Mouse (Mus musculus) left cerebral cortex, postnatal 14 days (tissue): ENCODE measurements around the gene Fam241b. TPM values are rescaled to one million over a fixed set of nuclear protein-coding genes. Genes with fewer than 3 reads are reported as not detected.

Source experiments
- DNase-seq, 2 experiments: peaks; one replicate each; pipeline ENCODE4 v3.0.0; 2021 to 2022; ENCODE audit warnings: low spot score in 2 of 2, mixed read lengths in 1 of 2
- intact Hi-C: fragments of 180-260 bp; cut with DNase I; formaldehyde crosslinking; loops from one replicate; pipeline ENCODE4 v1.15.1; 2025
- long read RNA-seq, 2 experiments: library from polyadenylated mRNA; stranded (forward); transcript quantifications; one replicate each; pipeline ENCODE4 v2.0.0; 2021
- total RNA-seq, 2 experiments: library from RNA; stranded (reverse); gene quantifications; 2 replicates each; pipeline ENCODE4 v1.2.3; 2021

Gene Fam241b
- total RNA-seq, result 10 to 100 TPM; 51.0 to 60.4 TPM
- long read RNA-seq, experiment 1, partial matches to known transcripts, result 0 of 10 reads
- long read RNA-seq, experiment 1, other reads (novel, unspliced or antisense), result 4 of 10 reads
- long read RNA-seq, experiment 2, partial matches to known transcripts, result 0 of 8 reads
- long read RNA-seq, experiment 2, other reads (novel, unspliced or antisense), result 4 of 8 reads

DNA sequence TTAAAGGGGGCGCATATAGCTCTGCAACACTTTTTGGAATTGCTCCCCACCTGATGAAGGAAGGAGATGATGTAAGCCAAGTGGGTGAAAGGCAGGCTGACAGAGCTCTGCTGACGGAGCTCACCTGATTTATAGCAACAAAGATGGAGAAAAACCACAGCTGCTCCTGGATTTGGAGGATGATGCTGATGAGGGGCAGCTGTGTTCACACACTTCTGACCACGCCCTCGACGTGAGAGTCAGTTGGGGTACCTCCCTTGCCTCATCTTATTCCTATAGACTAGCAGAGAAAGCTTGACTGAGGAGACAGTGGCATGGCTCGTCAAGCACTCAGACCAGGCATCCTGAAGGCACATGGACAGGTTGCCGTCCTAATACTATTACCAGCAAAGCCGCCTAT is at the start of gene Fam241b:
Gene Fam241b (minus strand): TSS at position 101 of the 400 bp plus-strand sequence.
- no peak for DNase-seq
- intact Hi-C loops, result no loop called here

DNA sequence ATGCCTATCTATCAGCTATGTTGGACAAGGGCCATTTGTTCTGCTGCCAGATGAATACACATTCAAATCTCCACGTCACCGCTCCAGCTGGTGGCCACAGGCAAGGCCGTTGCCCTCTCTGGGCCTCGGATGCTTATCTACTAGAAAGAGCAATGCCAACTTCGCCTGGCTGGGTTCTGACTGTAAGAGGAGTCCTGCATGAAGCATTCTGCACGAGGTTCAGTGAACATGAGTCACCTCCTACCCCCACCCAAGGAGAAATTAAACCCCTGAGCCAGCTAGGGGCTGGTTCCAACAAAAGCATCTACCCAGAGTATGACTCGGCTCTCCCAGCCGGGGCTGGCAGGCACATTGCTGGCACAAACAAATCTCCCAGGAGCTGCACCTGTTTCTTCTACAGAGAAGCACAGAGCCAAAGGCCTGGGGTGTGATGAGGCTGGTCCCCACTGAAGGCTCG is 49.0 kb upstream of the Fam241b start:
- intact Hi-C loops, result no loop called here
- peak in 1 of 2 experiments; percentile 63 for DNase-seq

DNA sequence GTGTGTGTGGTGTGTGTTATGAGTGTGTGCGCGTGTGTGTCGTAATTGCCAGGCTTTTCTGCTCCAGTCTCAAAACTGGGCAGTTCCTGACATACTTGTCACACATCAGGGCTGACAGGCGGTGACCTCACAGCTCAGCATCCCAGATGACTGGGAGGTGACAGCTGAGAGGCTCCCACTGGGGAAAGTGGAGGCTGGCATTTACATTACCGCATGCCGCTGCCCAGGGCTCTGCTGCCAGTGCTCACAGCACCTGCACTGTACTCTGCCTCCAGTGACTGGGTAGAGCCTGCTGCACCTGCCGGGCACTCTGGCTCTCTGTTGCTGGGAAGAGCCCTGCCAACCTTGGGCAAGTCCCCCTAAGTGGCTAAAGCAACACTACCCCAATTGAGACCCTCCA is 47.1 kb upstream of the Fam241b start:
- intact Hi-C loops, result no loop called here
- no peak for DNase-seq

DNA sequence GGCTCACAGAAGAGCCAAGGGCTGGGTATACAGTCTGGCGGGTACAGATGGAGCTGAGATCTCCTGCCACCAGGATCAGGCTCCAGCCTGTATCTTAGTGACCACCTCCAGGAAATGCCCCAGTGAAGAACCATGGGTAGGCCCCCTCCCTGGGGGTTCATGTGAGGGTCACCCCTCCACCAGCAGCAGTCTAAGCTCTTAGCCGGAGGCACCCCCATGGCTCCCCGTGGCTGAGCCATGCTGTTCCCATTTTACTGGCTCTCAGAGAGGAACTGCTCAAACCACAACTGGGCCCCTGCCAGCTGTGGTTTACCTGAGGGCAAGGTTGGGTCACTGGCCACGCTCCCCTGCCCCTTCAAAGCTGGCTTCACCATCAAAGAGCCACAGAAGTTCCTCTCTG is 46.2 kb upstream of the Fam241b start:
- DNase-seq, result no peak
- intact Hi-C loops, result loop anchor here (10.0 kb wide), 1 partner anchor 355 kb away; no protein-coding TSS in a partner anchor

DNA sequence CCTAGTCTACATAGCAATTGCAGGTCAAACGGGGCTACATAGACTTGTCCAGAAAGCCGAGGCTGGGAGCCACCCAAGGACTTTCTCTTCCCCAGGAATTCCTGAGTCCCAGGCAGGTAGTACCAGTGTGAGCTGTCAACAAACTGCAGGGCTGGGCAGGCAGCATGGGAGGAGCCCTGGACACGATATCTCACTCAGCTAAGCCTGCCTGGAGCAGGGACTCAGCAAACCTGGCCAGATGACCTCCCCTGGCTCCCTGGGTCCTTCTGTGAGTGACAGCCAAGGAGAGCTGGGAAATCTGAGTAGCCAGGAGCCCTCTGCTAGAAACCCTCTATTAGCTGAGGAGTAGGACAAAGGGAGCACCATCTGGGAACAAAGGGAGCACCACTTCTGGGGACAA is 45.6 kb upstream of the Fam241b start:
- intact Hi-C loops, result loop anchor here (10.0 kb wide), 1 partner anchor 355 kb away; no protein-coding TSS in a partner anchor
- no peak for DNase-seq

DNA sequence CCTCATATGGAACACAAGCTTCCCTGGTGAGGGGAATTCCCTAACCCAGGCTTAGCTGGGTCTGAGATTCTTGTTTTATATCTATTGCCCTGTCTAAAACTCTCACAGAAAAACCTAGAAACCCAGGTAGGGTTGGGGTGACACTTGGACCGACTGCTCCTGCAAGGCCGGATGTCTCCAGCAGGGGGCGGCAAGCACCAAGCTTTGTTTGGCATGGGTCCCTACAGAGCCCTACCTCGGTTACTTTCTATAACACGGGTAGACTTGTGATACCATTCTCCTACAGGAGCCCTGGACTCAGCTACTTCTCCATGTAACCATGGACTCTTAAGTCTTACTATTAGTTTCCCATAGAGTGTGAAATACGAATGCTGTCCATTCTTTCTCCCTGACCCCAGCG is 43.2 kb upstream of the Fam241b start:
- peak; percentile 79 to 89 for DNase-seq

DNA sequence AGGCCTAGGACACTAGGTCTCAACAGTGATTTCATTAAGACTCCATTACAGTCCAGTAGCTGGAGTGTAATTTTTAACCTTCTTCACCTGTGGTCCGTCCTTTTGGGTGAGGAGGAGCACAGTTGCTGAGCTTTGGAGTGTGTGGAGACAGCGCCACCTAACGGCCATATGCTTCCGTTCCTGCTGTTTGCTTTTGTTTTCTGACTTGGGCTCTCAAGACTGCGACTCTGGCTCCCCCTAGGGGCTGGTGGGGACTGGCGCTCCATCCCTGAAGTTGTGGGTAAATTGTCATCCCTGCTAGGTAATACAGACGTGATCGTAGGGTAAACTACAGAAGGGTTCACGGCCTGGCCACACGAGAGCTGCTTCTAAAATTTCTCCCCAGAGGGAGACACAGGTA is 39.3 kb upstream of the Fam241b start:
- peak; percentile 97 to 99 for DNase-seq

More for the DNA sequence above, 43.2 kb upstream of the Fam241b start:
- intact Hi-C loops, result loop anchor here (1.0 to 10.0 kb wide), 2 partner anchors 56 to 352 kb away; no protein-coding TSS in a partner anchor

DNA sequence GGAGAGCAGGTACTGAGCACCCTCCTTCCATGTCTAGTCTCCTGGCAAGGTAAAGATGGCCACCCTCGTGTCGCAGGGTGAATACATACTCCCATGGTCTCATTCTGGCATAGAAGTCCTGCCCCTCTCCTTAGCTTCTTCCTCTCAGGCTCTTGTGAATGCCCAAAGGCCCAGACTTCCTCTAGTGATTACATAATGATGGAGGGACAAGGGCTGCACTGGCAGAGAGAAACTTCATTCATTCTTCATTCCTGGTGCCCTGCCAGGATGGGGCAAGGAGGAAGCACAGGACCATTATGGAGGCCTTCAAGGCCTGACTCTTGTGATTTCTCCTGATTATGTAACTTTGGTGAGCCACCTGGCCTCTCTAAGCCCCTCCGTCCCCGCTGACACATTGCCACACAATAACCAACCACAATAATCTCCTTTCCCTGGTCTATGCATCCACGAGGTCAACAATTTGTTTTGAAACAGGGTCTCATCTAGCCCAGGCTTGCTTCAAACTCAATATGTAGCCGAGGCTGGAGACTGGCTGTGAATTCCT is 38.8 kb upstream of the Fam241b start:
- DNase-seq, result no peak
- intact Hi-C loops, result loop anchor here (1.0 to 10.0 kb wide), 4 partner anchors 77 to 348 kb away; partner anchors contain the start of gene Col13a1

More for the DNA sequence above, 39.3 kb upstream of the Fam241b start:
- intact Hi-C loops, result loop anchor here (1.0 to 10.0 kb wide), 4 partner anchors 78 to 348 kb away; partner anchors contain the start of gene Col13a1

DNA sequence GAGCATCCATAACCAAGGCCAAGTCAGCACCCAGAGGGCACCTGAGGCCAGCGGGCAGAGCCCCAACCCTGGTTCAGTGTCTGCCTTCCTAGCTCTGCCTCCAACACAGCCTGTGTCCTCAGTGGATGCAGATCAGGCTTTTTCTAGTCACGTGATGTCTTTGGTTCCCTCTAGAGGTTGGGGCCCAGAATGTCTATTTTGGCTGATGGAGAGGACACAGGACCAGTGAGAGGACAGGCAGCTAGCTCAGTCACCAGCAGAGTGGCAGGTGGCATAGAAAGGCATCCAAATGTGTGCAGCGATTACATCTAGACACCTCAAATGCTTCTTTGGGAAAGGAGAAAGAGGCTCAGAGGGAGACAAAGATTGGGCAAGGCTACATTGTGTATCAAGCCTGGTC is 38.0 kb upstream of the Fam241b start:
- intact Hi-C loops, result loop anchor here (5.0 to 10.0 kb wide), 3 partner anchors 124 to 347 kb away; partner anchors contain the start of gene Col13a1

DNA sequence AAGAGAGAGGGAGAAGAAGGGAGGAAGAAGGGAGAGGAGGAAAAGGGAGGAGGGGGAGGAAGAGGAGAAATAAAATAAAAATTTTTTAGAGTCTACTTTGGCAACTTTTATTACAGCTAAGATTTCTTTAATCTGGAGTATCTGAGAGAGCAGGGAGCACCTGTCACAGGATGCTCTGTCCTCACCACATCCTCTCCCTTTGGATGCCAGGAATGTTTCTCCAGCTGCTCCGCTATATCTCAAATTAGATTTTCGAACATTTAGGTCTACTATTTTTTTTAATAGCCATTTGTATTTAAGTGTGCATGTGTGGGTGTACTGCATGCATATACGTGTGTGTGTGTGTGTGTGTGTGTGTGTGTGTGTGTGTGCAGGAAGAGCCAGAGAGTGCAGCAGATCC is 36.2 kb upstream of the Fam241b start:
- intact Hi-C loops, result loop anchor here (5.0 to 10.0 kb wide), 3 partner anchors 123 to 345 kb away; partner anchors contain the start of gene Col13a1
- no peak for DNase-seq

More for the DNA sequence above, 38.0 kb upstream of the Fam241b start:
- DNase-seq, result no peak

DNA sequence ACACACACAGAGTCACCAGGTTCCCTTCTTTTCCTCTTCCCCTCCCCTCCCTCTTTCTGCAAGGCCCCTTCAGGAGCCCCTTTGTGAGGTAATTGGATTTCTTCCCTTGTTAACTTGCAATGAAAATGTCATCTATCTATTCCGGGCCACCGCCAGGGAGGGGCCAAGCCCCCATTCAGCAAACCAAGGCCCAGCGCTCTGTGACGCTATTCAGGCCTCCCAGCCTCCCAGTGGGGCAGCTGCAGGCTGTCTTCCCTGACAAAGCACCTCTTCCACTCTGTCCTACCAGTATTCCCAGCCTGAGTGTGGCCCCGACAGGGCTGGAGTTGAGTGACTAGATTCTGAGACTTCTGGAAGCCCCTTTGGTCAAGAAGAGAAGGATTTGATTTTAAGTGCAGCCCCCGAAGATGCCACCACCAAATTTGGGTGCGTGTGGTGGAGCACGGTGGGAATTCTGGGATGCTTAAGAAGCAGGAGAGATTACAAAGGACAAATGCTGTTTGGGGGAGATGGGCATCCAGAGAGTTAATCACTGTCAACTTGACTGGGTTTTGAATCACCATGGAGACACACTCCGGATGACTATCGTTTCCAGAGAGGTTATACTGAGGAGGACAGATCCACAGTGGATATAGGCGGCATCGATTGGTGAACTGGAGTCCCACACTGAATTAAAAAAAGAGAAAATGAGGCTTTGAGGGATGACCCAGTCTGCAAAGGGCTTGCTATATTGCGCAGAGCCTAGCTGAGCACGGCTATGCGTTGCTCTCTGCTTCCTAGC is 31.0 kb upstream of the Fam241b start:
- intact Hi-C loops, result loop anchor here (5.0 kb wide), 1 partner anchor 42 kb away; the partner anchor contains the start of gene Neurog3
- DNase-seq, result no peak

DNA sequence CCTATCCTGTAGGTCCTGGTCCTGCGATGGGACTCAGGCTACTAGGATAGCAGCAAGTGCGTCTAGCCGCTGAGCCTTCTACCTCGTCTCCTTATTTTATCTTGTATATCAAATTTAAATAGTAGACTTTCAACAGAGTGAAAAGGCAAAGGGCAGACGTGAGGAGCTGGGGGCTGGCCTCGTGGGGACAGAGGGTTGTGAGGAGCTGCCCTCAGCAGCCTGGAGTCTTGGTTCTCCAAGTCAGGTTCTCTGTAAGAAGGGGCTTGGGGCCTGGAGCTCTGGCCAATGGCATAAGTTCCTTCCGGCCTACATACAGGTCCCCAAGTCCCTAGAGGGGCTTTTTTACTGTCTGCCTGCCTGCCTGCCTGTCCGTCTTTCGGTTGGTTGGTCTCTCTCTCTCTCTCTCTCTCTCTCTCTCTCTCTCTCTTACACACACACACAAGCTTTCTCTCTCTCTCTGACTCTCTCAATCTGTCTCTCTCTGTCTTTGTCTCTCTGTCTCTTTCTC is 30.3 kb upstream of the Fam241b start:
- intact Hi-C loops, result loop anchor here (5.0 kb wide), 1 partner anchor 42 kb away; the partner anchor contains the start of gene Neurog3
- DNase-seq, result no peak

DNA sequence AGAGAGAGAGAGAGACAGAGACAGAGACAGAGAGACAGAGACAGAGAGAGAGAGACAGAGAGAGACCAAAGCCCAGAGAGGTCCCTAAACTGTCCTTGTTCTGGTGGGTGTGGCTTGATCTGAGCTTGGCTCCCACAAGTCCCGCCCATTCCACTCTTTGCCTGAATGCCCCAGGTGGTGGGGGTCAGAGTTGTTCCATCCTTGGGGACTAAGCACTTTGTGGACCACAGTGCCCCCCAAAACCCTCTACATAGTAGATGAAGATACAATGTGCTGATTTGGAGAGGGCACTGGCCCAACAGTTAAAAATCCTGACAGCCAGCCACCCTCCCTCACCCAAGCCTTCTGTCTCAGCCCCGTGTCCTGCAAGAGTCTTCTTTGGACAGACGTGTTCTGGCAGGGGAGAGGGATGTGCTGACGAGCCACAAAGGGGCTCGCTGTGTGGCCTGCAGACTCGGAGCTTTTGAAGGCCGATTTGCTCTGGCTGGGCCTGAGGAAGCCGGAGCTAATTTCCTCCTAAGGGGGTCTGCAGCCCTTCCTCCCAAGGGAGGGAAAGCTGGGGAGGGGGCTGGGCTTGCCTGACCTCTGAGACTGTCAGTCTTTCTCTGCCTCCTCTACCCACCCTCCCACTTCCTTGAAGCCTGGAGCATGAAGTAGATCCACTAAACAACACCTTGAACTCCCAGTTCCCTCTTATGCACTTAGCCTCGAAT is 29.3 kb upstream of the Fam241b start:
- intact Hi-C loops, result loop anchor here (5.0 kb wide), 1 partner anchor 41 kb away; the partner anchor contains the start of gene Neurog3
- DNase-seq, result no peak

DNA sequence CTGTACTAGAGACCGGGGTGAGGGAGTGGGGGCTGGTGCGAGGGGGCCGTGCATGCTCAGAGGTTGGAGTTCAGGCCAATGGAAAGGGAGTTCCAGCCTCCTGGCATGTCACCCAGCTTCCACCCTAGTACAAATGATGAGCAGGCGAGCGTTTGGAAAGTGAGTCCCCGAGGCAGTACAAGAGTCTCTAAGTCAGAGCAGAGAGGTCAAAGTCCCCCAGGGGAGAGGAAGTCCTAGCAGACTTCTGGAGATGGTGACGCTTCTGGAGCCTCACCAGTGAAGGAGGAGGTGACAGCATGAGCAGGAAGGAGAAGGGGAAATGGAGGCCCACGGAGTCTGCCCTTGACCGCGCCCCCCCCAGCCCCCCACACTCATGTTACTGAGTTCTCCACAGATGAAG is 18.7 kb upstream of the Fam241b start:
- no peak for DNase-seq
- intact Hi-C loops, result no loop called here

DNA sequence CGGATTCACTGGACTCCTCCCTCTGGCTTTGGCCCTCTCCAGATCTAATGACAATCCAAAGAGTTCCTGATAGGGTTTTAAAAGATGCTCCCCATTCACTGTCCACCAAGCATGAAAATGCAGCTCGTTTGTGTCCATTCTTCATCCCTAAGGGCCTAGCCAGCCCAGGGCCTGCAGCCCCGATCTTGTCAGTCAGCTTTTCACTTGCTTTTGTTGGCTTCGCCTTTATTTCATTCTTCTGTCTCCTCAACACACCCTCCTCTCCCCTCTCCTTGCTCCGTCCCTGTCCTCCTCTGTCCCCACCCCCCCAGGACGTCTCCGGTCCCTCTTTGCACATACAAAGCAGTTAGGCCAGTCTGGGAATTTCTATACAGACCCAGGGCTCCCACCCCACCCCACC is 6.2 kb upstream of the Fam241b start:
- intact Hi-C loops, result no loop called here
- DNase-seq, result no peak

DNA sequence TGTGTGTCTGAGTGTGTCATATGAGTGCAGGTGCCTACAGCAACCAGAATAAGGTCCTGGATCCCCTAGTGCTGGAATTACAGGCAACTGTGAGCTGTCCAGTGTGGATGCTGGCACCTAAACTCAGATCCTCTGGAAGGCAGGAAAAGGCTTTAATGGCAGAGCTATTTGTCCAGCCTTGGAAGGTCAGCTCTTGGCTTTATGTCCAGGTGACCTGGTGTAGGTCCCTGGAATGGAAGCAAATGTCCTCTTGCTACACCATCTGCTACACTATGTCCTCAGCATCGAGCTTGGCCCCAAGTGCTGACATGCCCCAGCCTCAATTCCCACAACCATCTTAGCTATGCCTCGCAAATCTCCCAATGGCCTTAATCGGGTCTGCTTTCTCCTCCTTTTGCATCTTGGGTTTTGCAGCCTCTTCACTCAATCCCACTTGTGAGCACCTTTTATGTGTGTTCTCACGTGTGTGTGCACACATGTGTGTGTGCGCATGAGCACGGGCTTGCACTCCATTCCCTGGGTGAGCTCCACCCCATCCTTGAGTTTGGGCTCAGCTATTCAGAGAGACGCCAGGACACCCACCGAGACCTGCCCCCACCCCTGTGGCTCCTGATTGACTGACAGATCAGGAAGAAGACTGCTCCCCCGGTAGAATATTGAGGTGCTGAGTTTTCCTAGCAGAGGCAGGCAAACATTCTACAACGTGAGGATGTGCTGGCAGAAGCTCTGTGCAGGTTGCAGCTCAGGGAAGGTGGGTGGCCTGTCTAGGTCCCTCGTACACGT is 3.9 kb upstream of the Fam241b start:
- no peak for DNase-seq
- intact Hi-C loops, result no loop called here

DNA sequence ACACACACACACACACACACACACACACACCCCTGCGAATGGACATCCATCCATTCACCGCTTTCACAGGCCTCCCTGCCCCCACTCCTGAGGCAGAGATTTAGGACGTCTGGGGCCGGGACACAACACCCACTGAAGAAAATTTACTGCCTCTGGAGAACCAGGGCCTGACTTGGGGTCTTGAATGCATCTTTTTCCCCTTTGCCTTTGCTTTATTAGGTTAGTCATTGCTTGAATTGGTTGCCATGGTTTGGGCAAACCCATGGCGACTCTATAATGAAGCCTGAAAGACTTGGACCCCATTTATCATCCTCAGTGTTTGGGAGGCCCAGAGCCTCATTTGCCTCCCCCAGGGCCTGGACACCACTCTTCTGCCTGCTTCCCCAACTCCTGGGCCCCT is 2.2 kb upstream of the Fam241b start:
- no peak for DNase-seq
- intact Hi-C loops, result no loop called here

DNA sequence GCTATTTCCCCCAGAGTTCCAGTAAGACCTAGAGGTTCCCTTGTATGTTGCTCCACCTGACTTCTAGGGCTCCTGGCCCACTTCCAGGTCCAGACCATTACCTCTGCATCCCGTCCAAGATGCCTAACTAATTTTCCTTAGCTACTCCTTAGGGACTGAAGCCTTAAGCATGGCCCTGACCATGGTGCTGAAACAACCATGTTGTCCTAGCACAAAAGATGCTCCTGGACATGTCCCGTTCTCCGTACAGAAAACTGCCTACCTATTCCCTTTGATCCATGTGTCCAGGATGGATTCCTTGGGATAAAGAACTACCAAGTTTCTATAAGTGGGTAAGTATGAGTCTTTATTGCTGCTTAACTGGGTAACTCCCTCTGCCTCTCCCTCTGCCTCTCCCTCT is 5.7 kb downstream of the Fam241b start:
- intact Hi-C loops, result no loop called here

More for the DNA sequence above, 5.7 kb downstream of the Fam241b start:
- no peak for DNase-seq
